Mouse (Mus musculus) liver, embryonic 14.5 days (tissue): Measurements from ENCODE around the gene Scn7a.

Experiments used
- CTCF ChIP-seq: IDR thresholded peaks from 2 replicates; pipeline ENCODE4 v1.5.1; 2016; ENCODE audit warnings: antibody characterized with exemption, low read depth, control low read depth
- EP300 ChIP-seq: IDR thresholded peaks from 2 replicates; pipeline ENCODE4 v1.6.1; 2016; ENCODE audit warnings: antibody characterized with exemption, low read depth

- TF ChIP-seq EP300 (no peak), CTCF (no peak)
These were observed 12.8 kb upstream of the Scn7a start for GRCm38 (mm10) chr2:66797493-66797892.
